Mouse (Mus musculus): ENCODE measurements around the gene Map3k13. TPM values are rescaled to one million over a fixed set of nuclear protein-coding genes. Genes with fewer than 3 reads are reported as not detected.

Gene Map3k13
- polyA plus RNA-seq, 1 experiment from 2014 or later: 3.5 TPM

DNA sequence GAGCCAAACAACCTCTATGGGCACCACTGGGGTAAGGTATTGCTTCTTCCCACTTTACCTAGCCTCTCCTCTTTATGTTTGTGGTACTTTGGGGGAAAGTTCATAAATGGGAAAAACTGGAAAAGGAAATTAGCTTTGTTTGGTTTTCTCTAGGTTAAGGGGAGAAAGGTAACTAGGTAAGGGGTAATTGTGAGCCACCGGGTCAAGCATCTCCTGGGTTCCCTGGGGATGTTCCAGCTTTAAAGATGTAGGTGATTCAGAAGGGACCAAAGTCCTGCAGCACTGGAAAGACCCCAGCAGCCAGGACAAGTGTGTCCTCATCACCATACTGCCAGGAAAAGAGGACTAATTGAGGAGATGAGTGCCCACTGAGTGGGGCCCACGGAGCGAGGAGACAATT, 12.3 kb upstream of the Map3k13 start:
- Histone ChIP-seq H3K4me1 (replicated peaks; ENCODE audit: control insufficient read depth, insufficient read depth, low read length) (no peaks in the 10 kb centered on the region), H3K4me3 (ENCODE audit: low read depth, low read length) (no peak overlapping the region), H3K27ac (ENCODE audit: low read depth, low read length) (no peak overlapping the region), H3K9ac (ENCODE audit: low read length) (no peak overlapping the region), H3K27me3 (ENCODE audit: control insufficient read depth, insufficient read depth, low read length) (no peaks in the 10 kb centered on the region), H3K9me3 (ENCODE audit: control insufficient read depth, low read length) (no peaks in the 10 kb centered on the region), H3K36me3 (ENCODE audit: control insufficient read depth, insufficient read depth, low read length) (no peaks in the 10 kb centered on the region), H3K4me2 (ENCODE audit: low read depth, low read length, severe bottlenecking) (no peak overlapping the region)
- ATAC-seq (replicated peaks; ENCODE audit: low FRiP score) (no peak), DNase-seq (ENCODE audit: low spot score) (no peak)
- 80% methylated on average over 3 of the region's 3 CpGs for WGBS

DNA sequence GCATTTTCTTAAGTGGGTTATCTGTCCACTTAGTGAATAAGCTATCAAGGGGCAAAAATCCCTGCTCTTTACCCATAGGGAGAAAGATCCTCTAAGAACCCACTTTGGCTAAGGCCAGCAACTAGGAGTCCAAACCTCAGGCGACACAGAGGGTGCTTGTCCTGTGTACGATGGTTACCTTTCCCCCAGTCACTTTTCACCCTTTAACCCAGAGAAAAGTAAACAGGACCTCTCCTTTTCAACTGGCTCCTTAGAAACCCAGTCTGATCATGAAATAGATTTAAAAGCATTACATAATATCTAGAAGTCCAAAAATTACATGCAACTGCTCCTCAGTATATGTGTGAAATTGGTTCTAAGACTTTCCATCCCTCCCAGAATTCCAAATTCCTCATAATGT, 11.3 kb upstream of the Map3k13 start:
- Histone ChIP-seq H3K4me2 (ENCODE audit: low read depth, low read length, severe bottlenecking) (no peak overlapping the region), H3K27ac (ENCODE audit: low read depth, low read length) (no peak overlapping the region), H3K4me3 (ENCODE audit: low read depth, low read length) (no peak overlapping the region), H3K36me3 (ENCODE audit: control insufficient read depth, insufficient read depth, low read length) (no peaks in the 10 kb centered on the region), H3K27me3 (ENCODE audit: control insufficient read depth, insufficient read depth, low read length) (no peaks in the 10 kb centered on the region), H3K9ac (ENCODE audit: low read length) (no peak overlapping the region), H3K9me3 (ENCODE audit: control insufficient read depth, low read length) (no peaks in the 10 kb centered on the region), H3K4me1 (replicated peaks; ENCODE audit: control insufficient read depth, insufficient read depth, low read length) (peaks cover 3% of the 10 kb centered on the region; the same call in 1 of the 2 replicates)
- 67% methylated on average over 2 of the region's 2 CpGs for WGBS
- no peak for ATAC-seq (replicated peaks; ENCODE audit: low FRiP score)
- no peak for DNase-seq (ENCODE audit: low spot score)

DNA sequence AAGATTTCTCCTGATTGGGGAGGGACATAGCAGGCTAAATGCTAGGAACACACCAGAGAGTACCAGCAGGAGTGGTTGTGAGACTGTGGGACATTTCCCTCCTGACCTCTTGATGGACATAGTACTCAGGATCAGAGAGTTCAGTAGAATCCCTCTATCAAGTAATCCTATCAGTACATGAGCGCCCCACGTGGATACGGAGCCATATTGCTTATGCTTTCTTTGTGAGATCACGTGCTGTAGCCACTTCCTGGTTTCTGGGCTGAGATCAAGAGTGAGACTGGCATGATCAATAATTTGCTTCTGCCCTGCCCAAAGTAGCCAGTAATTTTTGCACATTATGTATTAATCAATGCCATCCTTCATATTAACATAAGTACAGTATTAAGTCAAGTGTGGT, 9.1 kb upstream of the Map3k13 start:
- WGBS: 76% methylated on average over 4 of the region's 4 CpGs
- Histone ChIP-seq H3K36me3 (ENCODE audit: control insufficient read depth, insufficient read depth, low read length) (no peaks in the 10 kb centered on the region), H3K4me3 (ENCODE audit: low read depth, low read length) (no peak overlapping the region), H3K4me1 (replicated peaks; ENCODE audit: control insufficient read depth, insufficient read depth, low read length) (peaks cover 5% of the 10 kb centered on the region; the same call in 1 of the 2 replicates), H3K27me3 (ENCODE audit: control insufficient read depth, insufficient read depth, low read length) (no peaks in the 10 kb centered on the region), H3K27ac (ENCODE audit: low read depth, low read length) (no peak overlapping the region), H3K9me3 (ENCODE audit: control insufficient read depth, low read length) (no peaks in the 10 kb centered on the region), H3K4me2 (ENCODE audit: low read depth, low read length, severe bottlenecking) (no peak overlapping the region), H3K9ac (ENCODE audit: low read length) (no peak overlapping the region)
- no peak for DNase-seq (ENCODE audit: low spot score)
- no peak for ATAC-seq (replicated peaks; ENCODE audit: low FRiP score)

DNA sequence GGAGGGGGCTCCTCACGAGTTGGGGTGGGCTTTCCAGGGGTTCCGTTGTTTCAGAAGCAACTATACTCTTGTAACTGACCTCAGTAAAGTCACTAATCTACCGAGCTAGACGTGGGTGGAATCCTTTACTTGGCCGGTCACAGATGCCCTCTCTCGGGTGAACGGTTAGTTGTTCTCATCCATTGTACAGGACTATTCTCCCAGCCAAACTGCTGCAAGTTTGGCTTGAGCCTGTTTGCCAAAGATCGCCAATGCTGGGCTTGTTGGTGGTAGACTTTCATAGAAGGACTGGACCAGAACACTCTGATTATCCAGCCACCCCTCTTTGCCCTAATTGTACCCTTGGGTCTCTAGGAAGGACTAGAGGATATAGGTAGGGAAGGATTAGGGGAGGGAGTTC, 7.8 kb upstream of the Map3k13 start:
- Histone ChIP-seq H3K9me3 (ENCODE audit: control insufficient read depth, low read length) (no peaks in the 10 kb centered on the region), H3K4me2 (ENCODE audit: low read depth, low read length, severe bottlenecking) (no peak overlapping the region), H3K27ac (ENCODE audit: low read depth, low read length) (no peak overlapping the region), H3K4me1 (replicated peaks; ENCODE audit: control insufficient read depth, insufficient read depth, low read length) (peaks cover 5% of the 10 kb centered on the region; the same call in 1 of the 2 replicates), H3K9ac (ENCODE audit: low read length) (no peak overlapping the region), H3K4me3 (ENCODE audit: low read depth, low read length) (no peak overlapping the region), H3K27me3 (ENCODE audit: control insufficient read depth, insufficient read depth, low read length) (no peaks in the 10 kb centered on the region), H3K36me3 (ENCODE audit: control insufficient read depth, insufficient read depth, low read length) (no peaks in the 10 kb centered on the region)
- DNase-seq (ENCODE audit: low spot score): no peak
- no peak for ATAC-seq (replicated peaks; ENCODE audit: low FRiP score)
- 85% methylated on average over 8 of the region's 8 CpGs for WGBS

DNA sequence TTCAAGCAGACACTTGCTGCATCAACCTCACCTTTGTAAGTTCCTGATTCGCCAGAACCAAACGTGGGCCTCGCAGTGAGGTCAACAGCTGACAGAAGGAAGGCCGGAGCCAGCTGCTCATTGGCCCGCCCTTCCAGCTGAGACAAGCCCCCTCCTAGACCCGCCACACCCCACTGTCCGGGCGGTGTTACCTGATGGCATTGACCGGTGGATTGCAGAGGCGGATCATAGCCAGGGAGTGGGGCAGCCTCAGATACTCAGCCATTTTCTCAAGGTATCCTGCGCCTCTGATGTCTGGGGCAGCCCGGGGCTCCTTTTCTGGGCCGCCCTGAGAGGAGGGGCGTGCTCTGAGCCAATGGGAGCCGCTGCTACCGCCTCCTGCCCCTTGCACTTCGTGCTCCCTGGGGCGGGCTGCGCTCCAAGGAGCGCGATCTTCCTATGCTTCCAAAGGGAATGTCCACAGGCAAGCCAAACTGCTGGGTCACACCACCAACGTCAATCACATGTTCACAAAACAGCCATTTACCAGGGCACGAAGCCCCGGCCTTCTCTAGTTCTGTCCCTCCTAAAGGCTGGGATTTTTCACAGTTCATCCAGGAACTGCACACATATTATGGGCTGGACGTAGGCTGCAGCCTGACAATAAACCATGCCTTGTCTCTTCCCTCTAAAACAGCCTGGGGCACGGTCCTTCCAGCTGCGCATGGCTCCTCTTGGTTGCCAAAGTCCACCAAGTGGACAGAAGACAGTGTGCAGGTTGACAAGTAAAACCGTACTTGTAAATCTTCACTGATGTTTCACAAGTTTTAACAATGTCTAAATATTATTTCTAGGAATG, 6.4 kb upstream of the Map3k13 start, which contains the start of gene Ehhadh:
Ehhadh (minus strand) TSS at position 292 of the 838 bp plus-strand sequence.
- peak within 1 kb of the TSS; percentile 55 for H3K9ac ChIP-seq (ENCODE audit: low read length)
- no peaks in the 10 kb centered on the region for H3K36me3 ChIP-seq (ENCODE audit: control insufficient read depth, insufficient read depth, low read length)
- peak within 1 kb of the TSS; percentile 65 for H3K4me2 ChIP-seq (ENCODE audit: low read depth, low read length, severe bottlenecking)
- no peaks in the 10 kb centered on the region for H3K9me3 ChIP-seq (ENCODE audit: control insufficient read depth, low read length)
- ATAC-seq (replicated peaks; ENCODE audit: low FRiP score): peak; percentile 83
- no peaks in the 10 kb centered on the region for H3K27me3 ChIP-seq (ENCODE audit: control insufficient read depth, insufficient read depth, low read length)
- WGBS: 7% methylated on average over 27 of the region's 28 CpGs
- H3K4me1 ChIP-seq (replicated peaks; ENCODE audit: control insufficient read depth, insufficient read depth, low read length): peaks cover 5% of the 10 kb centered on the region; the same call in 1 of the 2 replicates
- H3K27ac ChIP-seq (ENCODE audit: low read depth, low read length): no peak within 1 kb of the TSS
- peak within 1 kb of the TSS; percentile 35 for H3K4me3 ChIP-seq (ENCODE audit: low read depth, low read length)
- peak; percentile 68 for DNase-seq (ENCODE audit: low spot score)

DNA sequence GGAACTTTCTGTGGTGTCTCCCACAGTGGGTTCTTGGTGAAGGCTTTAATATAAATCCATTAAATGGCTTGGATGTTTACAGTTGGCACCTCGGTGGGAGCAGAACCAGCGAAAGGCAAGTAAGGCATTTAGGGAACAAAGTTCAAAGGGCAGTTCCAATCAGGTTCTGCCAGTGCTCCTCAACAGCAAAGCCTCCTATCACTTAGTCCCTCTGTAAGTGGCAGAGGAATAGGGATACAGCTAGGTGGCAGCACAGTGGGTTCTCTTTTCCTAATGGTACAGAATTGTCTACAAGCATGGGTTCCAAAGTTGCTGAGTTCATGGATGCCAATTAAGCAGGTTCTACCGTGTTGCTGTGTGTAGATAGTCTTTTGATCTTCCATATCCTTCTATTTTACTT, 5.6 kb upstream of the Map3k13 start:
- 53% methylated on average over 3 of the region's 3 CpGs for WGBS
- no peaks in the 10 kb centered on the region for H3K36me3 ChIP-seq (ENCODE audit: control insufficient read depth, insufficient read depth, low read length)
- no peaks in the 10 kb centered on the region for H3K27me3 ChIP-seq (ENCODE audit: control insufficient read depth, insufficient read depth, low read length)
- ATAC-seq (replicated peaks; ENCODE audit: low FRiP score) (no peak), DNase-seq (ENCODE audit: low spot score) (no peak)
- H3K4me1 ChIP-seq (replicated peaks; ENCODE audit: control insufficient read depth, insufficient read depth, low read length): peaks cover 5% of the 10 kb centered on the region; the same call in 1 of the 2 replicates
- no peaks in the 10 kb centered on the region for H3K9me3 ChIP-seq (ENCODE audit: control insufficient read depth, low read length)
- no peak overlapping the region for H3K4me2 ChIP-seq (ENCODE audit: low read depth, low read length, severe bottlenecking)
- no peak overlapping the region for H3K4me3 ChIP-seq (ENCODE audit: low read depth, low read length)
- H3K27ac ChIP-seq (ENCODE audit: low read depth, low read length): no peak overlapping the region
- H3K9ac ChIP-seq (ENCODE audit: low read length): no peak overlapping the region

DNA sequence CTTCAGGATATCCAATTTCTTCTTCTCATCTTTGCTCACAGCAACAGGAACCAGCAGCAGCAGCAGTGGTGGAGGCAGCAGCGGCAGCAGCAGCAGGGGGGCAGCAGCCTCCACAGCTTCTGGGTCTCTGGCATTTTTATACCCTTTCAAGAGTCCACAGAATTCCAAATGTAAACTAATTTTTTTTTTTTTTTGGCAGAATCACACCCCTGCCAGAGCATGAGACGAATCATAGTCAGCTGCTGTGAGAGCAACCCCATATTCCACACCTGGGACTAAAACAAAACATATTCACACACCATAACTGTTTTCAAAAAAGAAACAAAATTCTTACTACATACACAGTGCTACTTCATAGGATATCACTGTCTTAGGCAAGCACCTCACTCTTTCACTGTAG, 5.0 kb upstream of the Map3k13 start:
- Histone ChIP-seq H3K27me3 (ENCODE audit: control insufficient read depth, insufficient read depth, low read length) (no peaks in the 10 kb centered on the region), H3K4me2 (ENCODE audit: low read depth, low read length, severe bottlenecking) (no peak overlapping the region), H3K36me3 (ENCODE audit: control insufficient read depth, insufficient read depth, low read length) (no peaks in the 10 kb centered on the region), H3K4me1 (replicated peaks; ENCODE audit: control insufficient read depth, insufficient read depth, low read length) (peaks cover 5% of the 10 kb centered on the region; the same call in 1 of the 2 replicates), H3K27ac (ENCODE audit: low read depth, low read length) (no peak overlapping the region), H3K9me3 (ENCODE audit: control insufficient read depth, low read length) (no peaks in the 10 kb centered on the region), H3K4me3 (ENCODE audit: low read depth, low read length) (no peak overlapping the region), H3K9ac (ENCODE audit: low read length) (no peak overlapping the region)
- ATAC-seq (replicated peaks; ENCODE audit: low FRiP score) (no peak), DNase-seq (ENCODE audit: low spot score) (no peak)
- 75% methylated on average over 2 of the region's 2 CpGs for WGBS

DNA sequence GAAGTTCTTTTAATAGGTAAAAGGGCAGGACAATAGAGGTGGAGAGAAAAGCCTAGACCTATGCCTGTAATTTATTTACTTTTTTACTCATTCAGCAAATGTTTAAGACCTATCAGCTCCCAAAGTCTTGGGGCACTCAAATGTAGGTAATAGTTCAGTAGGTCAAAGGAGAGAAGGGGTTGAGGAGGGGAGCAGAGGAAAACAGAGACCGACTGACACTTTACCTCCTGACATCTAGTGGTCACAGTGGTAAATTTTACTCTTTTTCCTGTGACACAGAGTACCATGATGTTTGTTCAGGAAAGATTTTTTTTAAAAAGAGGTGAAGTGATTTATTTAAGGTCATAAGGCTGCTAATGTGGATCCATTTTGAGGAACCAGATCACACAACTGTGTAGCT, 3.7 kb upstream of the Map3k13 start:
- ATAC-seq (replicated peaks; ENCODE audit: low FRiP score) (no peak), DNase-seq (ENCODE audit: low spot score) (no peak)
- Histone ChIP-seq H3K27me3 (ENCODE audit: control insufficient read depth, insufficient read depth, low read length) (no peaks in the 10 kb centered on the region), H3K36me3 (ENCODE audit: control insufficient read depth, insufficient read depth, low read length) (no peaks in the 10 kb centered on the region), H3K4me3 (ENCODE audit: low read depth, low read length) (no peak overlapping the region), H3K9ac (ENCODE audit: low read length) (no peak overlapping the region), H3K4me2 (ENCODE audit: low read depth, low read length, severe bottlenecking) (no peak overlapping the region), H3K27ac (ENCODE audit: low read depth, low read length) (no peak overlapping the region), H3K4me1 (replicated peaks; ENCODE audit: control insufficient read depth, insufficient read depth, low read length) (peaks cover 5% of the 10 kb centered on the region; the same call in 1 of the 2 replicates), H3K9me3 (ENCODE audit: control insufficient read depth, low read length) (no peaks in the 10 kb centered on the region)
- WGBS: 19% methylated on average over 1 of the region's 1 CpGs

DNA sequence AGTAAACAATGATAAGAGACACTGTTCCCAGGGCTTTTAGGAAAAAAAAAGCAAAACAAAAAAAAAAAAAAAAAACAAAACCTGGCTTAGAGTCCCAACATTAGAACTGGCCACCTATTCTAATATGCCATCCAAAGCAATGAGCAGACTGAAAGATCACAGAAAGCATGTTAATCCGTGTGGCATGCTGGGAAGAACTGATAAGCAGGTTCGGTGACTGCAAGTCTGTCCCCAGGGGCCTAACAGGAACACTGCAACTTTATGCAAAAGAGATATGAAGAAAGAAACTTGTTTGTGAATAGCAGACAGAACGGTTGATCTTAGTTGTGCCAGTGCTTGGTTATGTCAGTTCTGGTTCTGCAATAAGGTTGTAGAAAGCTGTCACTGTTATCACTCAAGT, 2.4 kb upstream of the Map3k13 start:
- Histone ChIP-seq H3K4me1 (replicated peaks; ENCODE audit: control insufficient read depth, insufficient read depth, low read length) (peaks cover 5% of the 10 kb centered on the region; the same call in 1 of the 2 replicates), H3K36me3 (ENCODE audit: control insufficient read depth, insufficient read depth, low read length) (no peaks in the 10 kb centered on the region), H3K27me3 (ENCODE audit: control insufficient read depth, insufficient read depth, low read length) (no peaks in the 10 kb centered on the region), H3K9ac (ENCODE audit: low read length) (no peak overlapping the region), H3K9me3 (ENCODE audit: control insufficient read depth, low read length) (no peaks in the 10 kb centered on the region), H3K27ac (ENCODE audit: low read depth, low read length) (no peak overlapping the region), H3K4me2 (ENCODE audit: low read depth, low read length, severe bottlenecking) (no peak overlapping the region), H3K4me3 (ENCODE audit: low read depth, low read length) (no peak overlapping the region)
- DNase-seq (ENCODE audit: low spot score) (no peak), ATAC-seq (replicated peaks; ENCODE audit: low FRiP score) (no peak)
- WGBS: 69% methylated on average over 3 of the region's 3 CpGs
